Mouse (Mus musculus) heart, postnatal 14 days (tissue): ENCODE measurements around the gene Med29. TPM values are rescaled to one million over a fixed set of nuclear protein-coding genes. Genes with fewer than 3 reads are reported as not detected.
A peak's percentile ranks its signal among the peaks of the same experiment; 100 is the strongest.

Source experiments
- DNase-seq, 2 experiments: peaks; one replicate each; pipeline ENCODE4 v3.0.0; 2021 to 2022
- intact Hi-C: fragments of 180-260 bp; cut with DNase I; formaldehyde crosslinking; loops from one replicate; pipeline ENCODE4 v1.15.1; 2025
- long read RNA-seq, 2 experiments: library from polyadenylated mRNA; stranded (forward); transcript quantifications; one replicate each; pipeline ENCODE4 v2.0.0; 2021
- total RNA-seq, 2 experiments: library from RNA; stranded (reverse); gene quantifications; 2 replicates each; pipeline ENCODE4 v1.2.3; 2021

Med29 gene
- 10 to 100 TPM; 18.4 to 19.9 TPM for total RNA-seq
- long read RNA-seq, experiment 1, transcript Med29-201 (4 exons, 1,281 nt), result major isoform, 48 of 48 reads
- long read RNA-seq, experiment 1, partial matches to known transcripts, result 0 of 48 reads
- long read RNA-seq, experiment 1, other reads (novel, unspliced or antisense), result 0 of 48 reads
- long read RNA-seq, experiment 2, transcript Med29-201 (4 exons, 1,281 nt), result major isoform, 31 of 36 reads
- long read RNA-seq, experiment 2, partial matches to known transcripts, result 0 of 36 reads
- long read RNA-seq, experiment 2, other reads (novel, unspliced or antisense), result 5 of 36 reads

DNA sequence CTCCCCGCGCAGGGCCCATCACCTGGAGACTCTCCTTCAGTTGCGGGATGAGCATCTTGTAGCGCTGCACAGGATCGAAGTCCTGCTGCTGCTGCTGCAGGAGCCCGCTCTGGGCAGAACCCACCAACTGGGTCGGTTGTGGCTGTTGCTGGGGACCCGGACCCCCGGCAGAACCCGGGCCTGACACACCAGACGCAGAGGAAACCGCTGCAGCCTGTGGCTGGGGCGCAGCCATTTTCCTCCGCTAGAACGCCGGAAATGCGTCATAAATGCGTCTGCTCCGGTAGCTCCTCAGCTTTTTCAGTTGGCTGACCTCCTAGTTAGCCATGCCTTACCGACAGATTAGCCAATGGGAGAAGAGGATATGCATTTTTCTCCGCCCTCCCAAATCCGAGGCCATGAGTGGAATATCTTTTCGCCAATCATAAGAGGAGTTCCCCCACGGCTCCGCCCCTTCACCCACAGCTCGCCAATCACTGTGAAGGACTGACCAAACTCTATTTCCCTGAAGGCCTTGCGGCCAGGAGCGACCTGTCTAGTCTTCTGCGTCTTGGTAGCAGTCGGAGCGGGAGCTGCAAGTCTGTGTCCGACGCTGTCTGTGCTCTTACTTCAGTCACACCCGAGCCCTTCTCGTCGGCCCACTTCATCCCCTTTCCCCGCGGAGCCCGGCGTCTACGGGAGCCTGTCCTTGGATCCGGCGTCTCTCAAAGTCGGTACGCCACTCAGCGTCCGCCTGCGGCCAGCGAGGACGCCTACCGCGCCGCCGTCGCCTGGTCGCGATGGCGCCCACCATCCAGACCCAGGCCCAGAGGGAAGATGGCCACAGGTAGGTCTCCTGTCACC, at the start of gene Med29, which contains the start of gene Paf1:
Gene Med29 (minus strand): TSS at position 280 of the 843 bp plus-strand sequence.
Gene Paf1 (plus strand): TSS at position 523 of the 843 bp plus-strand sequence.
- DNase-seq, result peak; percentile 92 to 94
- intact Hi-C loops, result no loop called here

DNA sequence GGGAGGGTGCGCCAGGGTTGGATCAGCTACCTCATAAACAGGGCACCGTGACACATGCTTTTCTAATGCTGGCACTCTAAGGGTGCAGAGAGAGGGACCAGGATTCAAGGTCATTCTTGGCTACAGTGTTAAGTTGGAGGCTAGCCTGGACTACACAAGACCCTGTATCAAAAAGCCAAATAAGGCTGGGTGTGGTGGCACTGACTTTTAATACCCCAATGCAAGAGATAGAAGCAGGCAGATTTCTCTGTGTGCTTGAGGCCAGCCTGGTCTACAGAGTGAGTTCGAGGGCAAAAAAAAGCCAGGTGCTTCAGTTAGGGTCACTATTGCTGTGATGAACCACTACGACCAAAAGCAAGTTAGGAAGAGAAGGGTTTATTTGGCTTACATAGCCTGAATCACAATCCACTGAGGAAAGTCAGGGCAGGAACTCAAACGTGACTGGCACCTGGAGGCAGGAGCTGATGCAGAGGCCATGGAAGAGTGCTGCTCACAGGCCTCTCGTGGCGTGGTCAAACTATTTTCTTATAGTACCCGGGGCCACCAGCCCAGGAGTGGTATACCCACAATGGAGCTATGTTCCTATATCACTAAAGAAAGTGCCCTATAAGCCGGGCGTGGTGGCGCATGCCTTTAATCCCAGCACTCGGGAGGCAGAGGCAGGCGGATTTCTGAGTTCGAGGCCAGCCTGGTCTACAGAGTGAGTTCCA, 49.4 kb upstream of the Med29 start:
- DNase-seq, result no peak
- intact Hi-C loops, result no loop called here

DNA sequence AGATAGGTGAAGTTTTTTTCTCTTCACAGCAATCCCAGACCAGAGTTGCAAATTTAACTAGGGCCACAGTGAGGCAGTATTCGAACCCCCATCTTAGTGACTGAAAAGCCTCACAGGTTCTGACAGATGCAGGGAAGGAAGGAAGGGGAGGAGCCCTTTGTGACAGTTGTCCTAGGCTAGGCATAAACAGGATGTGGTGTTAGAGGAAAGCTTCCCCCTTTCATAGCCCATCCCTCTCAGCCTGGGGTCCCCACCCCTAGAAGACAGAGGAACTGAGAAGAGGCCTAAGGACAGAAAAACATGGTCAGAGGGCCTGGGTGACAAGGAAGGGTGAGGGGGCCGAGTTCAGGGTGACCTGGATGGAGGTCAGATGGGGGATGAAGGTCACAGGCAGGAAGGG, 48.2 kb upstream of the Med29 start:
- intact Hi-C loops, result no loop called here
- DNase-seq, result peak; percentile 21 to 28

DNA sequence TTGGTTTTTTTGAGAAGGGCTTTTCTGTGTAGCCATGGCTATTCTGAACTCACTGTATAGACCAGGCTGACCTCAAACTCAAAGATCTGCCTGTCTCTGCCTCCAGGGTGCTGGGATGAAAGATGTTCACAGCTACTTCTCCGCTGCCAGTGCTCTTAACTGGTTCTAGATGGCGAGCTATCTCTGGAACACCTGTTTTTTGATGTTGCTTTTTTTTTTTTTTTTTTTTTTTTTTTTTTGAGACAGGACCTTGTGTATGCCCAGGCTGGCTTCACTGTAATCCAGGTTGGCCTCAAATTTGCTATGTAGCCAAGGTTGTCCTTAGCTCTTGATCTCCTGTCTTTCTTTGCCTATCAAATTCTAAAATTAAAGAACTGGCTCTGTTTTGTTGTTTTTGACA, 46.3 kb upstream of the Med29 start:
- intact Hi-C loops, result no loop called here

DNA sequence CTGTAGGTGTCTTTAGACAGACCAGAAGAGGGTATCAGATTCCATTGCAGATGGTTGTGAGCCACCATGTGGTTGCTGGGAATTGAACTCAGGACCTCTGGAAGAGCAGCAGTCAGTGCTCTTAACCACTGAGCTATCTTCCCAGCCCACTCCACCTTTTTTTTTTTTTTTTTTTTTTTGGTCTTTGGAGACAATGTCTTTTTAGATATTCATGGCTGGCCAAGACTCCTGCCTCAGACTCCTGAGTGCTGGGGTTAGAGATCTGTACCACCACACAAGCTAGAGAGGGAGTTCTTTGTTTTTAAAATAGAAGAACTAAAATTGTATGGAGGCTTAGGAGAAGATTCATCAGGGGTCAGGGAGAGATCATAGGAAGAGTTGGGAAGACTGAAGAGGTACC, 45.5 kb upstream of the Med29 start:
- intact Hi-C loops, result no loop called here
- DNase-seq, result no peak

More for the DNA sequence above, 46.3 kb upstream of the Med29 start:
- DNase-seq, result no peak

DNA sequence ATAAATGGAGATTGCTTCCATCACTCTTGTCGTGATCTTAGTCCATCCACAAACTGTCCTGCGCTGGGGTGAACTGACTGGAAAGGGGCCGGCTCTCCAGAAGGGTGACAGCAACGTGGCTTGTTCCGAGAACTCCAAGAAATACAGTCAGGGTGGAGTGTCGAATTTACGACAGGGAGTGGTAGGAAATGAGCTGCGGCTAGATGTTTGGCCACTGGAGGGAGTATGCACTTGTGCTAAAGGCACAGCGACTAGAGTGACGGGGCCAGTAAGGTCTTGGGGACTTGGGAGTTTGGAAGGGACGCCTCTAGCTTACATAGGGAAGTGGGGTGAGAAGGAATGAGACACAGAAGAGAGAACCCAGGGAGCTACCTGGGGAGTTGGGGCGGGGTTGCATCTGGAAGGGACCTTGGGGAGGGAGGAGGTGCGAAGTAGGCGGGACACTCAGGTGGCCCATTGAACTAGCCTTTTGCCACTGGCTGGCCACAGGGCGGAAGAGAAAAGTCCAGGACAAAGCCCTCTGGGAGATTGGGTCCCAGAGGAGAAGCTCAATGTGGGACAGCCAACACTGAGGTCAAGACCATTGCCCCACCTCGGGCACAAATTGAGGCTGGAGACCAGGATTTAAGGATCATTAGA, 44.5 kb upstream of the Med29 start, which contains the start of gene Gmfg:
Gene Gmfg (plus strand): TSS at position 516 of the 639 bp plus-strand sequence.
- intact Hi-C loops, result no loop called here

DNA sequence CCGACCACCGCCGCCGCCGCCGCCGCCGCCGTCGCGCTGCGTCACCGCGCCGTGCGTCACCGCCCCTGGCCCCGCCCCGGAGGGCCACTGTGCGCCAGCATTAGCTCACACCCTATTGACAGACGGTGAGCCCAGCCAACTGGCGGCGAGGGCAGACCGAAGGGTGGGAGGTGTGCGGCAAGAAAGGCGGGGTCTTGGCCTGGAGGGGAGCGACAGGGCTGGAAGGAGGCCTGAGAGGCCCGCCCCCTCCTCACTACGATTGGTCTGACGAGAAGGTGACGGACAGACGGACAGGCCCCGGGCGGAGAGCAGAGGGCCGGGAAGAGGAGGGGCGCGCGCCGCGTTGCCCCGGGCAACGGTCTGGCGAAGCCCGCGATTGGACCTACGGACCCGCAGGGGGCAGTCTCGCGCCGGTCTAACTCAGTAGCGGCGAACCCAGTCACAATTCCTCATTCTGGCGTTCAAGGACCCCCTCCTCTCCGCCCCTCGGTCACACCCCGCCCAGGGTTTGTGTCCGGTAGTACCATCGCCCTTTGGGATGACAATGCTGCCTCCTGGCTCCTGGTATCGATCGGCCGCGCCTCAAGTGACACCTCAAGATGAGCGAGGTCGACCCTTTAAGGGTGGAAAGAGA, 43.9 kb upstream of the Med29 start:
- intact Hi-C loops, result no loop called here
- DNase-seq, result peak; percentile 100

More for the DNA sequence above, 44.5 kb upstream of the Med29 start, which contains the start of gene Gmfg:
- DNase-seq, result peak; percentile 73 to 79

DNA sequence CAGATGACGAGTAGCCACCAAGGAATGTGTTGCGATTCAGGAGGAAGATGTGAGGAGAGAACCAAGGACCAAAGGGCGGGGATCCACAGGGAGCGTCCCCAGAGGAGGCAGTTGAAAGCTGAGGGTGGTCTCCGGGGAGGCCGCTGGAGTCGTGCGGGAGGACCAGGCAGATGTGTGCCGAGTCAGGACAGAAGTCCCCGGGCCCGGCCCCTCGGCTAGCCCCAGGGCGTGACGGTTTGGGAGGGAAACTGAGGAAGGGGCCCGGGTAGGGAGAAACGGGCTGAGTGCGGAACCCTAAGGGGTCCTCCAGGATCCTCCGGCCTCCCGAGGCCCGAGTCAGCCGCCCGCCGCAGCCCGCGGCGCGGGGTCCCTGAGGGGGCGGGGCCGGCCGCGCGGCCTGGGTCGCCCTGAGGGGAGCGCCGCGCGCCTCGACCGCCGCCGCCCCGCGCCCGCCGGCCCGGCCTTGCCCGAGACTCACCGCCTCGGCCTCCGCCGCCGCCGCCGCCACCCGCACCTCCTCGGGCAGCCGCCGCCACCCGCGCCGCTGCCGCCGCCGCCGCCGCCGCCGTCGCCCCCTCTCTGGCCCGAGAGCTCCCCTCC, 43.3 kb upstream of the Med29 start:
- intact Hi-C loops, result loop anchor here (2.0 kb wide), 1 partner anchor 39 kb away; no protein-coding TSS in a partner anchor
- DNase-seq, result peak; percentile 30 to 32

DNA sequence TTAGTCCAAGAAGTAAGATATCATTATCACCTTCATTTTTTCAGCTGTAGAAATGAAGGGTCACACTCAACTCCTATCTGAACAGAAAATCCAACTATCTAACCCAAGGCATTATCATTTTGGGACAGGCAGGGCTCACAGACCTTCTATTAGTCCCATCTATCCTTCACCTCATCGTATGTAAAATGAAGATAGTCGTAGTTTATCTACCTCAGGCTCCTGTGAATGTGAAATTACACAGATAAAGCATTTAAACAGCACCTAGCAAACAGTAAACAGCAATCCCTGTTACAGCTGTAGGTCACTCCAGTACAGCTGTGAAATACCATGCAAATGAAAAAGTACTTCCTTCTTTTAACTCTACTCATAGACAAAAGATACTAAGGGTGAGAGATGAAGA, 39.7 kb upstream of the Med29 start:
- intact Hi-C loops, result no loop called here
- no peak for DNase-seq

DNA sequence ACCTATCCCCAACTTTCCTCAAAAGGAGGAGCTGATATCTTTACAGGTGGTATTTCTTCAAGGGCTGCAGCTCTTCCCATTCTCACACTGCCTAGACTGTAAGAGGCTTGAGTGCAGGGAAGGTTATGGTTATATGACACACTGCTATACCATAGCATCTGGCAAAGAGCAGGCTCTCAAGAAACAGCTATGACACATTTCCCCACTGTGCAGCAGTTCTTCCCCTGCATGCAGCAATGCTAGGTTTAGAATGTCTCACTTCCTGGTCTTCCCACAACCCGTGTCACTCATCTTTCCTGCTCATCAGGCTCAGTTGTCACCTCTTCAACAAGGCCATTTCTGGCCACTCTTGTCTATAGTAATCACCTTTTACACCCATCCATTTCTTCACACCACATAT, 38.0 kb upstream of the Med29 start:
- intact Hi-C loops, result no loop called here
- DNase-seq, result no peak

DNA sequence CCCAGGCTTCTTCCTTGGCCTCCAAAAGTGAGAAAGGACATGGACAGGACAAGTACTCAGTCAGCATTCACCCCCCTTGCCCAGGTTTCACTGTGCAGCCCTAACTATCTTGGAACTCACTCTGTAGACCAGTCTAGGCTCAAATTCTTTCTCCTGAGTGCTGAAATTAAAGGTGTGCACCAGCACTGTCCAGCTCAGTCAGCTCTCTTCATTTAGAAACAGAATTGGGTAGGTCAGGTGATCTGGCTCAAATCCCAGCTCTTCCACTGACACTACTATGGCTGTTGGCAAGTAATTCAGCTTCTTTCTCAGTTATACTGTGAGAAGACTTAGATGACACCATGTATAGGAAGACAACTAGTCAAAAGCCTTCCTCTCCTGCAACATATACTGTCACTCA, 35.2 kb upstream of the Med29 start:
- intact Hi-C loops, result no loop called here
- peak in 1 of 2 experiments; percentile 23 for DNase-seq

DNA sequence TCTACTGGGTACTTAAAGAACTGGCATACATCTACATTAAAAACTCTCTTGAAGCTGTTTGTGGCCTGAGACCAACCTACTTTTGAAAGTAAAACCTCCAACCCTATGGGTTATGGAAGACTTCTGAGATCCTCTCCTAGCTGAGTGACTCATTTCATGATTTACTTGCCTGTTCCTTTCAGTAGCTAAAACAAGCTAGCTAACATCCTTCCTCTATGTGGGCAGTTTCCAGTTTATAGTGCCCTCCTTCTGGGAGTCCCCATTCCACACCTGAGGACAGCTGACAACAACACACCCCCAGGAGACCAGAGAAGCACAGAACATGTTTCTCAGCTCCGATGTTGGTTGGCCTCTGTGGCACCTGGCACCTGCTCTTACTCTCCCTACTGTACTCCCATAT, 30.5 kb upstream of the Med29 start:
- intact Hi-C loops, result no loop called here
- no peak for DNase-seq

DNA sequence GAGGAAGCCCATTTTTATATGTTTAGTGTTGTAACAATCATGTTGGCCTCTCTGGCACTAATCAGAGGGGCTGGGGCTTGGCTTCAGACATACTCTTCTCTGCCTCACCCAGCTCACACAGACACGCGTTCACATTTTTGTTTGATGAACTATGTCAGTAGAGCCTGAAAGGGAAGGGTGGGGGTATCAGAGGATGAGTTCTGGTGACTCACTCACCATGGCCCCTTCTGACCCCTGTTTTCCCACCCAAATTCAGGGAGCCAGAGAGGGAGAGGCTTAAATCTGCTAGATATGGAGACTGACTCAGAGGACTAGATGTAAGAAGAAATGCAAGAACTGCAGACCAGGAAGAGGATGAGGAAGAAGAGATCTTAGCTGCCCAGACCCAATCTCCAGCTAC, 26.9 kb upstream of the Med29 start:
- intact Hi-C loops, result no loop called here
- peak in 1 of 2 experiments; percentile 14 for DNase-seq

DNA sequence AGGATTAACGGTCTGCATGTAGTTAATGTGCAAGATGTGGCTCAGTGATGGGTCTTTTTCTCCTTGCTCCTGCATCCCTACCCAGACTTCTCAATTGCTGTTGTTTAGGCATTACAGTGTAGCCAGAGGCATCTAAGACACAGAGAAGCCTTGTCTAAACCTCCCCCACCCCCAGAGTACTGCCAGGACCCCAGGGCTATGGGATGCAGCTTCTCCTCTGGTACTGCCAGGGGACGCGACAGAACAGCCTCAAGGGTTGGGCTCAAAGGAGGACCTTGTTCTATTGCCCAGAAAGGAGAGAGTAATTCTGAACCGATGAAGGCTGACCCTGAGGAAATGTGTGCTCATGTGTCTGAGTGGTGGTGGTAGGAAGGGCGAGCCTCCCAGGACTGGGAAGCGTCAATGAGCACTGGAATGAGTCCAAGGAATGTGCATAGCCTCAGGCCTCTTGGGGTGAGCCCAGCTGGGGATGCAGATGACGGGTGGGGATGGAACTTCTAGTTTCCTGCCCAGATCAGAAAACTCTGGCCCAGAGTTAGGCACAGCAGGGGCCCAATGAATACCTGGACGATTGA, 25.7 kb upstream of the Med29 start:
- intact Hi-C loops, result no loop called here
- DNase-seq, result peak; percentile 68 to 78

DNA sequence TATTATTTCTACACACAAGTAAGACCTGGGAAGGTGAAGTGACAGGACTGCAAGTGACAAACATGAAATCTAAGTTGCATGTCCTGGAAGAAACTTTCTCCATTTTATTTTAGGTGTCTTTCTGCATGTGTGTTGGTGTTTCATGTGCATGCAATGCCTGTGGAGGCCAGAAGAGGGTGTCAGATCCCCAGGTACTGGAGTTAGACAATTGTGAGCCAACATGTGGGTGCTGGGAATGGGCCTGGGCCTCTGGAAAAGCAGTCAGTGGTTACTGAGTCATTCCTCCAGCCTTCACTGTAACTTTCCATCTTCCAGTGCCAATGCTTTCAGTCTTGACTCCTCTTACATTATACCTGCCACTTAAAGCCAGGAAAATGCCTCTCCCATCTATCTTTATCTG, 24.9 kb upstream of the Med29 start:
- no peak for DNase-seq
- intact Hi-C loops, result no loop called here

DNA sequence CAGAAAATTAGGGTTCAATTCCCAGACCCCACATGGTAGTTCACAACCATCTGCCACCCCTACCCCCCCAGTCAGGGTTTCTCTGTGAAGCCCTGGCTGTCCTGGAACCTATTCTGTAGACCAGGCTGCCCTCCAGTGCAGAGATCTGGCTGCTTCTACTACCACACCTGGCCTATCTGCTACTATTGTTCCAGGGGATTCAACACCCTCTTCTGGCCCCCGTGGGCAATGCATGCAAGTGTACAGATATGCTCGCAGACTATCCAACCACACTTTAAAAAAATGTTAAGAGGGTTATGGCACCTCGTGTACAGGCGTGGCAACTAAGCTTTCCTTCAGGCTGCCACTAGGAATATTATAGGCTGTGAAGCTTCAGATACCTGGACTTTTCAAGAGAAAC, 20.3 kb upstream of the Med29 start:
- intact Hi-C loops, result no loop called here
- no peak for DNase-seq

DNA sequence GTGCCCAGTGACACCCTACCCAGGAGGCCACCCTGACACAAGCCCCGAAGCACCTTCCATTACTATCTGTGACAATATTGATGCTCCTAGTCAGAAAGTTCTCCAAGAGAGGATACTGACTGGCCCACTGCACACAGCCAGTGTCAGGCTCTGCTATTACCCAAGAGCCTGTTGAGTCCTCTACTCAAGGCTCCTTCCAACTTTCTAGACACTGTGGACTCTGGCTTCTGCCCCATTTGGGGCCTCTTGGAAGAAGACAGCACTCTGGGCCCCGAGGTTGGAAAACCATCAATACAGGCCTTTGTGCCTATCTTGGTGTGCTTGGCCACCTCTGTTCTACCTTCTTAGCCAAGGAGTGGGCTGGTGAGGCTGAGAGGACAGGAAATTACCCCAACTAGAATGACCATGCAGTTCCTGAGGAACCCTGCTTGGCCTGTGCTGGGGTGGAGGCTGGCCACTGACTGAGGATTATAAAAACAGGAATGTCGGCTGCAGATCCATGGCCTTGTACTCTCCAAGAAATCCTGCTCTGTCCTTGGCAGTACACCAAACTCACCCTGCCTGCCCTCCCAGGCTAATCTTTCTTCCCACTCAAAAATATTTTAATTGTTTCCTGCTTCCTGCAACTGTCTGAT, 18.4 kb upstream of the Med29 start:
- peak; percentile 73 to 80 for DNase-seq
- intact Hi-C loops, result no loop called here

DNA sequence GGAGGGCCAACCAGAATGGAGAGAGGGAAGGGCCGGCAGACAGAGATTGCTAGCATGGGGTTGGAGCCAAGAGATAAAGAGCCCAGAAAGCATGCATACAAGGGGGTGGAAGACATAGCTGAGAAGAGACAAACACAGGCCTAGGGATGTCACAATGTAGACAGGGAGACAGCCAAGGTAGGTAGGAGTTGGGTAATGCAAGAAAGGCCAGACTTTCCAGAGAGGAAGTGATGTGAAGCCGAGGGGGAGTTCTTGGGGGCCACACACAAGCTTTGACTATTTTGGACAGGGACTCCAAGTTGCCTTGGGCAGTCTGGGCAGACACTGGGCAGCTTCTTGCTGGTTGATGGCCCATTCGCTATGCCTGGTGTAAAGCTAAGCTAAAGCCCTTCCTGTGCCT, 9.4 kb upstream of the Med29 start:
- no peak for DNase-seq
- intact Hi-C loops, result no loop called here

DNA sequence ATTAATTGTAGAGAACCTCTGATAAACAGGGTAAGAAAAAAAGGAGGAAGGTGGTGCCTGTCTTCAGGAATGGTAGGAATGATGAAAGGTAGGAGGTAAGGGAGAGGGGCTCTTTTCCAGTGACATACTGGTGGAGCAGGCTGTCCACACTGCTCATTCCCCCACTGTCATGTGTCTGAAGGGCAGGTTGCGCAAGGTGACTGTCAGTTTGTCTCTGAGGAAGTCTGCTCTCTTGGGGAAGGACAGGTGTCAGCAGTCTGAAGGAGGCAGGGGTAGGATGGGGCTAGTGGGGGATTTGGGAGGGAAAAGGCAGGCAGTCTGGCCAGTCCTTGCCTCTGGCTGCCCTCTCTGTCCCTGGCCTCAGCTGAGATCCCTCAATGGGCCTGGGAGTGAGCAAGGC, 8.5 kb upstream of the Med29 start:
- intact Hi-C loops, result no loop called here
- DNase-seq, result no peak
